Mouse (Mus musculus) erythroblast, embryonic 14.5 days (primary cell): ENCODE measurements at regions not wholly inside any gene's neighbourhood (a gene's known extent, or its start where the extent isn't known, plus 50 kb on each side); places are given as distances from the start of the nearest gene placed in this dataset.
"Not testable (repeated sequence)": the region's sequence is repeated elsewhere in the genome, so short reads cannot be mapped to it uniquely, and the experiment has no call there.

Experiments
- H3K27me3 ChIP-seq: 2 replicates; pipeline ENCODE4 v1.6.1; 2012; ENCODE audit warnings: inconsistent platforms; ENCODE audit not compliant: control insufficient read depth
- H3K36me3 ChIP-seq: 2 replicates; pipeline ENCODE4 v1.6.1; 2012; ENCODE audit warnings: mild to moderate bottlenecking, inconsistent platforms; ENCODE audit not compliant: control insufficient read depth
- H3K4me1 ChIP-seq: 2 replicates; pipeline ENCODE4 v1.6.1; 2012; ENCODE audit warnings: inconsistent platforms; ENCODE audit not compliant: control insufficient read depth
- H3K4me3 ChIP-seq: replicated peaks from 2 replicates; pipeline ENCODE3; 2012; ENCODE audit warnings: moderate library complexity, mild to moderate bottlenecking, inconsistent platforms
- H3K9me3 ChIP-seq: 2 replicates; pipeline ENCODE4 v1.6.1; 2012; ENCODE audit warnings: low read length, inconsistent platforms, mixed read lengths; ENCODE audit not compliant: control insufficient read depth
- GATA1 ChIP-seq: IDR thresholded peaks from 2 replicates; pipeline ENCODE4 v1.6.1; 2012; ENCODE audit warnings: low read length, inconsistent platforms, mixed read lengths
- TAL1 ChIP-seq: IDR thresholded peaks from 3 replicates; pipeline ENCODE4 v1.6.1; 2012; ENCODE audit warnings: low read length, inconsistent platforms, mixed read lengths

- H3K4me1 ChIP-seq, result peaks cover 26% of the 10 kb centered on the region
- TF ChIP-seq TAL1, result no peak
- no peak for TF ChIP-seq GATA1
- H3K36me3 ChIP-seq, result no peaks in the 10 kb centered on the region
- peaks cover 3% of the 10 kb centered on the region; the same call in 1 of the 2 replicates for H3K27me3 ChIP-seq
- no peaks in the 10 kb centered on the region for H3K9me3 ChIP-seq
- no peak overlapping the region for H3K4me3 ChIP-seq
Measured at GRCm38 (mm10) chr17:83969407-83969826, 121.7 kb upstream of the Haao start.

- H3K27me3 ChIP-seq, H3K9me3 ChIP-seq, H3K4me3 ChIP-seq, H3K36me3 ChIP-seq: not testable (repeated sequence)
- H3K4me1 ChIP-seq, result peaks cover 21% of the 10 kb centered on the region
Measured at GRCm38 (mm10) chr17:83968124-83968523, 120.4 kb upstream of the Haao start.

GRCm38 (mm10) chr17:83967007-83967406 lies 119.2 kb upstream of the Haao start:
- no peak for TF ChIP-seq GATA1
- no peak overlapping the region for H3K4me3 ChIP-seq
- H3K4me1 ChIP-seq, result peaks cover 32% of the 10 kb centered on the region
- H3K27me3 ChIP-seq, result no peaks in the 10 kb centered on the region
- H3K9me3 ChIP-seq, result no peaks in the 10 kb centered on the region
- H3K36me3 ChIP-seq, result no peaks in the 10 kb centered on the region

- Histone ChIP-seq H3K9me3 (no peaks in the 10 kb centered on the region), H3K4me1 (peaks cover 55% of the 10 kb centered on the region), H3K4me3 (no peak overlapping the region), H3K36me3 (no peaks in the 10 kb centered on the region), H3K27me3 (no peaks in the 10 kb centered on the region)
- TF ChIP-seq TAL1, result no peak
- no peak for TF ChIP-seq GATA1
Measured at GRCm38 (mm10) chr17:83964454-83965211, 116.9 kb upstream of the Haao start.

GRCm38 (mm10) chr17:83963561-83963960 lies 115.8 kb upstream of the Haao start:
- Histone ChIP-seq H3K9me3 (no peaks in the 10 kb centered on the region), H3K27me3 (no peaks in the 10 kb centered on the region), H3K4me1 (peaks cover 60% of the 10 kb centered on the region), H3K36me3 (no peaks in the 10 kb centered on the region), H3K4me3 (no peak overlapping the region)
- TF ChIP-seq GATA1, result no peak
- no peak for TF ChIP-seq TAL1

- Histone ChIP-seq H3K27me3 (no peaks in the 10 kb centered on the region), H3K36me3 (no peaks in the 10 kb centered on the region), H3K9me3 (no peaks in the 10 kb centered on the region), H3K4me3 (no peak overlapping the region), H3K4me1 (peaks cover 67% of the 10 kb centered on the region)
- TF ChIP-seq GATA1, result no peak
- no peak for TF ChIP-seq TAL1
Measured at GRCm38 (mm10) chr17:83962841-83963240, 115.1 kb upstream of the Haao start.

- H3K9me3 ChIP-seq, result no peaks in the 10 kb centered on the region
- peaks cover 72% of the 10 kb centered on the region for H3K4me1 ChIP-seq
- TF ChIP-seq TAL1, result no peak
- TF ChIP-seq GATA1, result no peak
- no peaks in the 10 kb centered on the region for H3K27me3 ChIP-seq
- no peaks in the 10 kb centered on the region for H3K36me3 ChIP-seq
- no peak overlapping the region for H3K4me3 ChIP-seq
Measured at GRCm38 (mm10) chr17:83962126-83962525, 114.4 kb upstream of the Haao start.

- H3K27me3 ChIP-seq, result no peaks in the 10 kb centered on the region
- no peaks in the 10 kb centered on the region for H3K9me3 ChIP-seq
- TF ChIP-seq GATA1 (no peak), TAL1 (no peak)
- no peaks in the 10 kb centered on the region for H3K36me3 ChIP-seq
- no peak overlapping the region for H3K4me3 ChIP-seq
- peaks cover 83% of the 10 kb centered on the region for H3K4me1 ChIP-seq
Measured at GRCm38 (mm10) chr17:83960821-83961220, 113.1 kb upstream of the Haao start.

- Histone ChIP-seq H3K4me1 (peaks cover 84% of the 10 kb centered on the region), H3K4me3 (no peak overlapping the region), H3K36me3 (no peaks in the 10 kb centered on the region), H3K27me3 (no peaks in the 10 kb centered on the region), H3K9me3 (no peaks in the 10 kb centered on the region)
- TF ChIP-seq GATA1 (no peak), TAL1 (no peak)
Measured at GRCm38 (mm10) chr17:83960158-83960557, 112.4 kb upstream of the Haao start.
